Mouse (Mus musculus): ENCODE measurements at regions not wholly inside any gene's neighbourhood (a gene's known extent, or its start where the extent isn't known, plus 50 kb on each side); places are given as distances from the start of the nearest gene placed in this dataset.
A peak's percentile ranks its signal among the peaks of the same experiment; 100 is the strongest.

DNA sequence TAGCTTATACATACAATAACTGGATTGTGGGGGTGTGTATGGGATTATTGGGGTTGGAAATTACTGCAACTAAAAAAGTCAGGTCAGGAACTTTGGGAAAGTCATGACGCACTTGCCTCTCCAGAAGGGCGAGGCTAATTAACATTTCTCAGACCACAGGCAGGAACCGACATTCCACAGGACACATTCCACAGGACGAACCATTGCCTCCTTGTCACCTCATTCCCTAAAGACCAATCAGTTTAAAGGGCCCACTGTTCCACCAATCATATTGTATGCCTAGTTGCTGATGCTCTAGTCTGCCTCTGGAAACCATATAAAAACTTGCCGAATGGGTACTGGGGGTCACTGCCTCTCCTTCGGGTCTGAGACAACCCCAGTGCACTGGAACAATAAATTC lies 113.0 kb upstream of the Pcgf5 start:
- no peak for DNase-seq

DNA sequence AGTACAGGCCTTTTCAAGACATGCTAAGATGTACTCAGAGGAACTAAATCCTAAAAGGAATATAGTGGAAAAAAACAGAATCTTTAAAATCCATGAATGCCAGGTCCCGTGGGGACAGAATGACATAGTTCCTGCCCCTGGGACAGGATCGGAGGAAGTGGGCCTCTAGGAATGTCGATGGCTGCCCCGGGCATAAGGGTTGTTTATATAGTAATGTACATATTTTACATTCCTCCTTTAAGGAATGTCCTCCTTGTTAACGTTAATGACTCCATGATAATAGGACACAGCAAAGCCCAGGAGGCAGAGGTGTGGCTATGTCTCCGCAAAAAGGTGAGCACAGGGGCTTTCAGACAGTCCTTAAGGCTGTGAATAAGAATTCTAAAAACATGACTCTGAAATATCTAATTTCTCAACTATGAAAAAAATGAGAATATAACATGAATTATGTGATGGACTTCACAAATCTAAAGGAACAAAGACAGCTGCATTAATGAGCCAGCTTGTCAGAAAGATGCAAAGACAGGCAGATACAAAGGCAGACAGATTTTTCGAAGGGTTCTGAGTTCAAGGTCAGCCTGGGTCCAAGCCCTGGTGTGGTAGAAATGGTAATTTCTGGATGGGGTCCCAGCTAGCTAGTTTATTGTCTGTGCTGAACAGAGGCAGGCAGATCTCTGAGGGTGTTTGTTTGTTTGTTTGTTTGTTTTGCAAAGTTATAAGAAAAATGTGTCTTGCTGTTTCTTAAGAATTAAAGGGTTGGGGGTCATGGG lies 111.3 kb upstream of the Pcgf5 start:
- no peak for DNase-seq

DNA sequence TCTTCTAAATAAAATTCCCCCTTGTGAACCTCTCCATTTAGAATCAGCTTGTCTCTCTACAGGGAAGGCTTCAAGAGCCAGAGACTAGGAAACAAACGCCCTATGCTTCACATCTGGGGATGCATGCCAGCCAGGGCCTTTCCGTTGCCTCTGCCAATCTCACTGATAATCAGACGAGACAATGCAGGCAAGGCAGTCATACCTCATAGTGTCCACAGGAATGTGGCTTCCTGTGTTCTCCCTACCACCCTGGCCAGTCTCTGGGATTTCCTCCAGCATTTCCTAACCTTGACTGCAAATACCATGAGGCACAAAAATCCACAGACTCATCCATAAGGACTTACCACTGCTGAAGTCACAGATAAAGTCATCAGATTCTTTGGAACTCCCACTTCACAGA lies 110.4 kb upstream of the Pcgf5 start:
- no peak for DNase-seq

- no peak for DNase-seq
Measured at GRCm38 (mm10) chr19:36238536-36238935, 109.6 kb upstream of the Pcgf5 start.

- no peak for DNase-seq
Measured at GRCm38 (mm10) chr19:36242396-36242795, 105.7 kb upstream of the Pcgf5 start.

DNA sequence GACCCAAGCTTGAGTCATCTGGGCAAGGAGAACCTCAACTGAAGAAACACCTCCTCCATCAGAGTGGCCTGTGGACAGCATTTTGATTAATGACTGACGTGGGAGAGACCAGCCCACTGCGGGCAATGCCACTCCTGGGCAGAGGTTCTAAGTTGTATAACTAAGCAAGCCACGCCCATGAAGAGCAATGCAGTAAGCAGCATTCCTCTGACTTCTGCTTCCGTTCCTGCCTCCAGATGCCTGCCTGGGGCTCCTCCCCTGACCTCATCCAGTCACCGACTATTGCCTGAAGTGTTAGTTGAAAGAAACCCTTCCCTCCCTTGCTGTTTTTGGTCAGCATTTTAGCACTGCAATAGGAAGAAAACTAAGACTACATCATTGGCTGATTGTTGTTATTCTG lies 105.2 kb upstream of the Pcgf5 start:
- DNase-seq = no peak

DNA sequence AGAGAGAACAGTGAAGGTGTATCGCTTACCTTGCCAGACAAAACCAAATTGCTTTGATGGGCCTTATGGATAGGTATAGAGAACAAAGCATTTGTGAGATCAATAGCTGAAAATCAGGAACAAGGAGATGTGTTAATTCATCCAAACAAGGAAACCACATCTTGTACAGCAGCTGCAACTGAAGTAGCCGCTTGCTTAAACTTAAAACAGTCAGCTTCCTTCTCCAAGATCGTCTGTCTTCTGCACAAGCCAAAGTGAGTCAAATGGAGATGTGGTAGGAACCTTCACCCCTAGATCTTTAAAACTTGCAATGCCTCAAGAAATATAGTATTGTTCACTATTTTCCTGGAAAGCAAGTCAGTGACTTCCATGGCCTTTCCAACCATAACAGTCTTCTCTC lies 95.6 kb upstream of the Pcgf5 start:
- no peak for DNase-seq

GRCm38 (mm10) chr19:36257748-36258538 lies 90.2 kb upstream of the Pcgf5 start:
- DNase-seq = peak; percentile 16 to 33

- no peak for DNase-seq
Measured at GRCm38 (mm10) chr19:36261819-36262218, 86.3 kb upstream of the Pcgf5 start.

GRCm38 (mm10) chr19:36263923-36264322 lies 84.2 kb upstream of the Pcgf5 start:
- no peak for DNase-seq

DNA sequence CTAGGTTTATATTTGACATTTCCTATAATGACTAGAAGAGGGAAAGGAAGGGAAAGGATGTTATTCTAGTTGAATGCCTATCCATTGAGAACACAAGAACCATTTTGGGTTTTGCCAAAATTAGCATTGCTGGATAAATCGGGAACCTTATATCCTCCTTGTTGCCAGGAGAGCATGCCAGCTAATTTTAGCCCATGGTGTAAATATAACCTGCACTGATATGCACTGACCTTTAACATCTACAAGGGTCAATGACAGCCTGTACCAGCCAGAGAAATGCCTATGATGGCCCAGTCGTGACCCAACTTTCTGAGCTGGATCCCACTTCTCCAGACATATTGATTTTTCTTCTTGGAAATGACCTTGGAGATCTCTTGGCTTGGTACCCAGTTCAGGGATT lies 83.7 kb upstream of the Pcgf5 start:
- DNase-seq = no peak

DNA sequence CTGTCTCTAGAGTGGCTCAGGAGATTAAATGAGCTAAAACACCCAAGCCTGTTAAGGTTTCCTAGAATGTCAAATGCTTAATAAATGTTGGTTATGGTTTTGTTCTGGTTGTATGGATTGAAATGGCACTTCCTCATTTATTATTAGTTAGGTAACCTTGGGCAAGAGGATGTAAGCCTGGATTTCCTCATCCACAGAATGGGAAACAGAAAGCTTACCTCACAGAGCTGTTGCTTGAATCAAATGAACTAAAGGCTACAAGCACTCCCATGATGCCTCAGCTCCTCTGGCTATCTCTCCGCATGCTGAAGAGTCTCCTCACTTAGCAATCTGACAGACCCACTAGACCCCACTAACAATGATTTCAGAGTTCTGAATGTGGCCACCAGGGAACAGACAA lies 82.8 kb upstream of the Pcgf5 start:
- DNase-seq = no peak

DNA sequence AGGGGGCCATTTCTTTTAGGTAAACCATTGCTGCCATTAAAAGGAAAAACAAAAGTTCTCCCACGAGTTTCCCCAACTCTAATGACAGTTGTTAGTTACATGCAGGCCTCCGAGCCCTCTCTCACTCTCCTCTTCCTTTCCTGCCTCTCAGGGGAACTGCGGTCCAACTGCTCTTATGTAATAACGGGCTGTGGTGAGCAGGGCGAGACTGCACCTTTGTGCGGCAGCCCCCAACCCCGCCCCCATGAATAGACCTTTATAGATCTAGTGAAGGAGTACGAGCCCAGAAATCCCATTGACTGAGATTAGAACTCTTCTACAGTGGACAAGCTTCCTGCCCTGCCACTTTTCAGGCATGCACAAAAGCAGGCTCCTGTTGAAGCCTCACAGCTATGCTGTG lies 81.8 kb upstream of the Pcgf5 start:
- no peak for DNase-seq

GRCm38 (mm10) chr19:36273466-36273865 lies 74.6 kb upstream of the Pcgf5 start:
- no peak for DNase-seq

DNA sequence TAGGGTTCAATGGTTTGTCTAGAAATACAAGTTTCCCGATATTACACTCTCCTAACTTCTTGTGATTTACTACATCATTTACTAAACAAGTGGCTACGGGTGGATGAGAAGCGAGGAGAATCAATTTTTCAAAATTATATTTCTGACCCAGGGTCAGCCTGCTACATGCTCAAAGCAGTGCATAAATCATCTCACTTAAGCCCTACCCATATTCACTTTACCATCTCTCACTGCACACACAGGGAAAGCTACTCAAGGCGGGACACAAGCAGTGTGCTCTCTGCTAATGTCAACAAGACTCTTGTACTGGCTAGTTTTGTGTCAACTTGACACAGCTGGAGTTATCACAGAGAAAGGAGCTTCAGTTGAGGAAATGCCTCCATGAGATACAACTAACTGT lies 62.6 kb upstream of the Pcgf5 start:
- DNase-seq = no peak

GRCm38 (mm10) chr19:36290778-36291177 lies 57.3 kb upstream of the Pcgf5 start:
- no peak for DNase-seq

GRCm38 (mm10) chr19:36293177-36293969 lies 54.7 kb upstream of the Pcgf5 start:
- DNase-seq = no peak

Measured in cerebellum, postnatal 36 days (tissue).